Mouse (Mus musculus): ENCODE measurements around the gene Cdpf1.
A peak's percentile ranks its signal among the peaks of the same experiment; 100 is the strongest.

The Cdpf1 gene

GRCm38 (mm10) chr15:85811535-85812277, at the start of gene Cdpf1:
Gene Cdpf1 (minus strand): TSS chr15:85811697.
- peak; percentile 99 to 100 for DNase-seq

DNA sequence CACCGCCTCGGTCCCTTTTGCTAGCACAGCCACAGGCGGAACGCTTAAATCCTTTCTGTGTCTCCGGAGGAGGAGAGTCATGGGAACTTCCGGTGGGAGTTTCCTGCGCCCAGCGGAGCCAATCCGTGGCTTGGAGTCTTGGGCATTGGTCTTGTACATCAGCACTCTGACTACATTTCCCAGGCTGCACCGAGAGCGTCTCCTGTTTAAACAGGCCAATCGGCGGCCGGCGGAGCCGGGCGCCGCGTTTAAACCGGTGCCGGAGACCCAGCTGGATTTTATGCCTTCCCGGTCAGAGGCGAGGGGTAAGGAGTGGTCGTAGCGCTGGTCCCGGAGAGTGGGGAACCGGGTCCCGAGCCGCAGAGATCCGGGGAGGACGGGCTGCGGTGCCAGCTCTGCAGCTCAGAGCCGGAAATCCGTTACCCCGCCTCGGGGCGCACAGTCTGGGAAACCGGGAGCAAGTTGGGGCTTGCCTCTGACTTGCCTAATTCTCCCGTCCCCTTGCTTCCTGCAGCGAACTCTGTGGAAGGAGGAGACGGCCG, 48.1 kb upstream of the Cdpf1 start, which contains the start of gene Gtse1:
TSS of gene Gtse1 (plus strand) at position 256 of the 542 bp plus-strand sequence.
- DNase-seq: peak; percentile 92 to 95

- peak in 1 of 2 experiments; percentile 30 for DNase-seq
Measured at GRCm38 (mm10) chr15:85858980-85859489, 47.5 kb upstream of the Cdpf1 start.

- peak; percentile 29 to 37 for DNase-seq
Measured at GRCm38 (mm10) chr15:85851656-85852392, 40.3 kb upstream of the Cdpf1 start.

GRCm38 (mm10) chr15:85845071-85845470, 33.6 kb upstream of the Cdpf1 start:
- DNase-seq: peak; percentile 61 to 70

DNA sequence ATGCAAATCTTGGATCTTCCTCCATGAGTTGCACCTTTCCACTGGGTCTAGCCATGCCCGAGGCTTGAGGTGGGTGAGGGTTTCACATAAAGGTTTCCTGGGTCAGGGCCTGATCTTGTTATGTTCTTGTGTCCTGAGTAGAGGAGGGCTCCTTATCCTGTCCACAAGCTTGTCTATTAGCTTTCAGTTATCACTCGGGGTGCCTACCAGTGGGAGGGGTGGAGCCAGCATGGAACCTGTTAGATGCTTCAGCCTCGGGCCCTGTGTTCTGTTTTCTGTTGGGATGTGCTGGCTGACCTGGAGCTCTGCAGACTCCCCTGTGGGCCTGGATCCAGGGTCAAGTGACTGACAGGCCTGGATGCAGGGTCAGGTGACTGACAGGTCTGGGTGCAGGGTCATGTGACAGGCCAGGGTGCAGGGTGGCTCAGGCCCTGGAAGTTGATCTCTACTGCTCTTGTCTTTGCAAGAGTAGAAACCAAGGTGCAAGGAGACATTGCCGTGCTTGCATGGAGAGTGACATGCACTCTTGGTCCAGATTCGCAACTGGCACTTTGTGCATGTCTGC, 30.4 kb upstream of the Cdpf1 start:
- DNase-seq: no peak

- DNase-seq: no peak
Measured at GRCm38 (mm10) chr15:85840983-85841382, 29.5 kb upstream of the Cdpf1 start.

DNA sequence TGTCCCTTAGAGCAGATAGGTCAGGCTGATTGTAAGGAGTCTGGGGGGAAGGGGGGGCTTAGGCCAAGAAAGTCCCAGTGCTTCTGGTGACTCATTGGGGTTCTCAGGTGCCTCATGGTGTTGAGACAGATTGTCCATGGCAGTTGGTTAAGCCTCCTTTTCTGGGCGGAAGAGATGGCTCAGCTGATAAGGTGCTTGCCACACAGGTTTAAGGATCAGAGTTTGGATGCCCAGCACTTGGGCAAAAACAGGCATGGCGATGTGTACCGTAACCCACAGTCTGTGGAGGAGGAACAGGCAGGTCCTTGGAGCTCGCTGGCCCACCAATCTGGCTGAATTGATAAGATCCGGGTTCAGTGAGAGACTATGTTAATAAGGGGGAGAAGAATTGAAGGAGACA, 25.4 kb upstream of the Cdpf1 start:
- no peak for DNase-seq

GRCm38 (mm10) chr15:85835335-85835734, 23.8 kb upstream of the Cdpf1 start:
- no peak for DNase-seq

- DNase-seq: no peak
Measured at GRCm38 (mm10) chr15:85832599-85832998, 21.1 kb upstream of the Cdpf1 start.

GRCm38 (mm10) chr15:85831954-85832590, 20.6 kb upstream of the Cdpf1 start, which contains the start of gene Ttc38:
Gene Ttc38 (plus strand): TSS chr15:85832306.
- peak; percentile 84 to 87 for DNase-seq

DNA sequence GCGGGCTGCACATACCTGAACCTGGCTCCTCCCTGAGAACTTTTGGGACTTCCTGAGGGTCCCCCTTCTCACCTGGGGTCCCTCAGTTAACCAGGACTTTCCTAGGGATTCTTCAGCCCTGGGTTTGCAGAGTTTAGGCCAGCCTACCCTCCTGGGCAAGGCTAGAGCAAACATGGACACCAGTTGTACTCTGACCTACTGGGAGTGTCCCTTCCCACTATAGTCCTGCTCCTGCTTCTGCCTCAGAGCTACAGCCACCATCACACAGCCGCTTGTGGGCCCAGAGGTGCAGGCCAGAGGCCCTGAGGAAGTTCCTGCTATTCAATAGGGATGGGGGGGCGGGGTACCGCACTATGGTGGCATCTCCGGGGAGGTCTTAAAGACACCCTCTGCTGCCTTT, 18.0 kb upstream of the Cdpf1 start:
- no peak for DNase-seq

DNA sequence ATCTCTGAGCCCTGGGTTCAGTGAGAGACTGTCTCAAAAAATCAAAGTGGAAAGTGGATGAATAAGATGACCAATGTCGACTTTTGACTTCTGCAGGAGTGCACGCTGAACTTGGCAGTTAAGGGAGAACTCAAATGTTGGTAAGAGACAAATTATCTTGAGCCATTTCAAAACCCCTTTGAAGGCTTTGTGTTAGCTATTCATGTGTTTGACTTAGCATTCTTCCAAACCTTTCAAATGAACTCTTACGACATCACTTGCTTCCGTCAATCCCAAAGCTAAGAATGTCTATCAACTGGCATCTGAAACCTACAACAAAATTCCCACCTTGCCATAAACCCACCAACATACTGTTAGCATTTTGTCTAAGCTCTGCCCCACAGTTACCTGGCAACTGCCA, 16.6 kb upstream of the Cdpf1 start:
- no peak for DNase-seq

DNA sequence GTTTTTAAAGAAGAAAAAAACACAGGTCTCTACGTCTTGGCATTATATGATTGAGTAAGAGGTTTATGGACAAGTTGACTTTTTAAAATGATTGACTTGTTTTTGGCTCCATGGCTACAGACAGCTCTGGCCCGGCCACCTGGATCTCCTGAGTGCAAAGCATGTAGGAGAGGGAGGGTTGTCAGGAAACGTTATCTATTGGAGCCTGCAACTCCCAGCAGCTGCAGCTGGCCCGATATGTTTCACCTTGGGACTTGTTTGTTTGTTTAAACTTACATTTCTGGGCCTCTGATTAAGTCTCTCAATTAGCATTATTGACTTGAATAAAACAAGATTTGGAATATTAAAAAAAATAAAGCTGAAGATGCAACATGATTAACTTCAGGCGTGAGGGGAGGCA, 15.2 kb upstream of the Cdpf1 start:
- DNase-seq: no peak

DNA sequence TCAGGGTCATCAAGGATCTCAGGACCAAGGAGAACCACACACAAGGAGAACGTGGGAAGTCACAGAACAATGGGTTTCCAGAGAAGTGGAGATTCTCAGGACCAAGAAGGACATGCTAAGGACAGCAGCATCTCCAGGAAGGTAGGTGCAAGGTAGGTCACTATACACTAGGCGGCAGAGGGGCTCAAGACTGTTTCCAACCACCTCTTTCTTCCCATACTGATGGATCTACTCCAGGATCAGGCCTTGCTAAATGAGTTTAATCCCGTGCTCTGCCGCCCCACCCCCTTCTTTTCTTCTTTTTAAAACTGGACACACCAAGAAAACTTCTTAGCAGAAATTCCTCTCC, 10.5 kb upstream of the Cdpf1 start:
- DNase-seq: peak in 1 of 2 experiments; percentile 38

DNA sequence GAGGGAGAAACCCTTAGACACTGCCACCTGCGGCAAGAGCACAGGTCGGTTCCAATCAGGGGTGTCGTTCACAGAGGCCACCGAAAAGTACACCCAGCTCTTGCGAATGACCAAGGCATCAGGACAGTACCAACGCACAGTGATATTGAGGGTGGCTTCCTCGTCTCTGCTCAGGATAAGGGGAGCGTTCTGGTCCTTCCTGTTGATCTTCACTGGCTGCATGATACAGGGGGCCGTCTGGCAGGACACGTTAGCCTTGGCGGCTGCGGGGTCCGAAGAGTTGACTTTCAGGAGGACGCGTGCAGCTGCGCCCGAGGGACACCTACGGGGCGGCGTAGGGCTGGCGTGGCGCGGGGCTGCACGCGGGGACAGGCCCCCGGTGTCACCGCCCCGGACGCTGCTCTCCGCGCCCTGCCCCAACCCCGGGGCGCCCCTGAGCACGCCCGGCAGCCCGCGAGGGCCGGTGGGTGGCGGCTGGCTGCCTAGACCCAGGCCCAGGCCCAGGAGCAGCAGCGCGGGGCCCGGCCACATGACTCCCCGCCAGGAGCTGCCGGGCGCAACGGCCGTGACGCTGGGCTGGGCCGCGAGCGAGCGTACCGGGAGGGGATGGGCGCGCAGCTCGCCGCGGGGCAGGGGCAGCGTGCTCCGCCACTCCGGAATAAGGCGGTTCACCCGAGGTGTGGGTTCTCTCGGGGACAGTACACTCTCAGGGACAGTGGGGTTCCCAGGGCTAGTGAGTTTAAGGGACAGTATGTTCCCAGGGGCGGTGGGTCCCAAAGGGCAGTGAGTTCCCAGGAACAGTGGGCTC, 9.9 kb upstream of the Cdpf1 start, which contains the start of gene Pkdrej:
TSS of gene Pkdrej (minus strand) at position 532 of the 808 bp plus-strand sequence.
- DNase-seq: peak; percentile 52 to 61

DNA sequence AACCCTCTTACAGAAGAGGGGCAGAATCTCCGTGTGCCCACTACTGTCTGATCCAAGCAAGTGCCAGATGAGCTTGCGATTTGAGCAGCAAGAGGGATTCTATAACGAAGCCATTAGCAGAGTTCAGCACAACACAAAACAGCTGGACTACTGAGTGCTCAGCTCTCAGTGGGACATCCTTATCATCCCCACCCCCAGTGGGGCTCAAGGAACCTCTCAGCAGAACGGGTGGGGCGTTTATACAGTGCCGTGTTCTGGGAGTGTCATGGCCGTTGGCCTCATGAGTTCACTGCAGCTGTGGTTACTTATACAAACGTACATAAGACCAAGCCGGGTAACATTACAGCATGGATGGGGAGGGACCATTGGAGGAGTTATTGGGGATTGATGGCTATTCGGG, 1.9 kb upstream of the Cdpf1 start:
- DNase-seq: no peak

DNA sequence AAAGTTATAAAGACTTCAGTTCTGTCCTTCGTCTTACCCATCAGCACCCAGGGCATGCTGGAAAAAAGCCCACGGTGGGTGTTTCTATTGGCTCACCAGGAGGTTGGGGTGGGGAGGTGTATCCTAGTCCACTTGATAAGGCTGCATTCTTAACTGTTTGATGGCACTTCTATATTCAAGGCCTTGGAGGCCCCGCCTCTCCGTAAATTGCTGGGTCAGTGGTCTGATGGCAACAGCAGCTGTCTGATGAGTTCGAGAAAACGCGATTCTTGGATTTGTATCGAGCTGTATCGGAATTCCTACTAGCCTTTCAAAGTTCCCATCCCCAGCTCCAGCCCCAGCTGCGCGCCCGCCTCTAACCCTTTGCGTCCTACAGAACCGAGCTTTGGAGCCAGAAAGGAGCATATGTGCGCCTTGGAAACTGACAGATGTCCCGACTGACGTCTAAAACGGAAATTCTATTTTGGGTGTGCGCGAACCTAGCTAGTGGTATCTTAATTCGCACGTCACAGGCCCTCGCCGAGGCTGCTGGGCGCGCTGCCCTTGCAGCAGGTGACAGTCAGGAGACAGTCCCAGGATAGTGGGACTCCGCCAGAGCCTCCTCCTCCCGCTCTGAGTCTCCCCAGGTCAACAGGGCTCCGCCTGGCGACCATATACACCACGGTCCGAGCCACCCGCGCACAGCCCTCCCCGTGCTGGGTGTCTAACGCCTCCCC, 533 bp downstream of the Cdpf1 start:
- DNase-seq: peak; percentile 85 to 86

- DNase-seq: peak in 1 of 2 experiments; percentile 26
Measured at GRCm38 (mm10) chr15:85810462-85810805, 1.1 kb downstream of the Cdpf1 start.

- DNase-seq: no peak
Measured at GRCm38 (mm10) chr15:85809091-85809490, 2.4 kb downstream of the Cdpf1 start.

DNA sequence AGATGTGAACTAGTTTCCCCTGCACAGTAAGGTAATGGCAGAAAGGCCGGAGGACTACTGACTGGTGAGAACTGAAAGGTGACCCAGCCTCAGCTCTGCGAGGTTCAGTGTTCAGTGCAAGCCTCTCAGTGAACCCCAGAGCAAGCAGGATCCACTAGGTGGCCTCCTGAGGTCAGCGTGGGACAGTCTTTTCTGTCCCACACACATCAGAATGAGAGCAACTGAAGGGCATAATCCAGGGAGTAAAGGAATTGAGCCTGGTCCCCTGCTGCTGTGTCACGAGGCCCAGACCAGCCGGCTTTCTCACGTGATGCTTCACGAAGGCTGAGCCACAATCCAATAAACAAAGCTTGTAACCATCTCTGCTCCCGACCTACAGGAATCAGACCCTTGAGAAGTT, 3.1 kb downstream of the Cdpf1 start:
- no peak for DNase-seq

Data from cerebellum, postnatal 36 days (tissue).